Mouse (Mus musculus): ENCODE results near the gene Letmd1. TPM values are rescaled to one million over a fixed set of nuclear protein-coding genes. Genes with fewer than 3 reads are reported as not detected.

The Letmd1 gene
- polyA plus RNA-seq, 1 experiment from 2014 or later, result 34.1 TPM

DNA sequence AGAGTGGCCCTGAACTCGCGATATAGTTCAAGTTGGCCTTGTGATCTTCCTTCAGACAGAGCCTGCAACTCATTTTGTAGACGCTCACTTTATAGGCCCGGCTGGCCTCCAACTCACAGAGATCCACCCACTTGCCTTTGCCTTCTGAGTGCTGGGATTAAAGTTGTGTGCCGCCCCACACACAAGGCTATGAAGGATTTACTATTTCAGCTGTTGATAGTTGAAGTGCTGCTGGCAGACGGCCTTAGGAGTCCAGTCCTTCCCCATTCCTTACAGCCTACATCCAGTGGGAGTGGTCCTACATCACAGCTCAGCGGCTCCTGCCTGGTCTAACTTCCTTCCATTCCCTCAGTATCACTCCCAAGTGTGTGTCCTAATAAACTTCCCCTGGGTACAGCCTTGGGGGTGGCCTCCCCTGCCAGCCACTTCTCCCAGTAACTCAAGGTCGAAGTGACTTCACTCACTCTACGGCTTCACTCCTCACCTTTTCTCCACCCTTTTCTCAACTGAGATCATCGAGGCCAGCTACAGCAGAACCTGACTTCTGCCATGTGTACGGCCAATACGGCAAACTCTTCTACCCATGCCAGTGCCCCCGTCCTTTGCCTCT lies 40.4 kb upstream of the Letmd1 start:
- H3K27me3 ChIP-seq, result peaks cover 17% of the 10 kb centered on the region
- H3K4me2 ChIP-seq (replicated peaks), result no peak overlapping the region
- H3K9ac ChIP-seq, result no peak overlapping the region
- 54% methylated on average over 13 of the region's 13 CpGs for WGBS
- H3K9me3 ChIP-seq, result no peaks in the 10 kb centered on the region
- H3K36me3 ChIP-seq, result no peaks in the 10 kb centered on the region
- H3K27ac ChIP-seq, result peak overlapping the region; percentile 10; the same call in 1 of the 2 replicates
- peaks cover 22% of the 10 kb centered on the region for H3K4me1 ChIP-seq
- no peak overlapping the region for H3K4me3 ChIP-seq
- ATAC-seq (ENCODE audit: low FRiP score, low read depth), result no peak

- no peak overlapping the region for H3K4me2 ChIP-seq (replicated peaks)
- no peak overlapping the region for H3K4me3 ChIP-seq
- 77% methylated on average over 11 of the region's 11 CpGs for WGBS
- peaks cover 5% of the 10 kb centered on the region; the same call in 1 of the 2 replicates for H3K4me1 ChIP-seq
- peaks cover 5% of the 10 kb centered on the region; the same call in 1 of the 2 replicates for H3K27me3 ChIP-seq
- ATAC-seq (ENCODE audit: low FRiP score, low read depth), result no peak
- H3K27ac ChIP-seq, result no peak overlapping the region
- no peaks in the 10 kb centered on the region for H3K9me3 ChIP-seq
- no peaks in the 10 kb centered on the region for H3K36me3 ChIP-seq
- no peak overlapping the region for H3K9ac ChIP-seq
Measured at GRCm38 (mm10) chr15:100429959-100430565, 38.8 kb upstream of the Letmd1 start.

DNA sequence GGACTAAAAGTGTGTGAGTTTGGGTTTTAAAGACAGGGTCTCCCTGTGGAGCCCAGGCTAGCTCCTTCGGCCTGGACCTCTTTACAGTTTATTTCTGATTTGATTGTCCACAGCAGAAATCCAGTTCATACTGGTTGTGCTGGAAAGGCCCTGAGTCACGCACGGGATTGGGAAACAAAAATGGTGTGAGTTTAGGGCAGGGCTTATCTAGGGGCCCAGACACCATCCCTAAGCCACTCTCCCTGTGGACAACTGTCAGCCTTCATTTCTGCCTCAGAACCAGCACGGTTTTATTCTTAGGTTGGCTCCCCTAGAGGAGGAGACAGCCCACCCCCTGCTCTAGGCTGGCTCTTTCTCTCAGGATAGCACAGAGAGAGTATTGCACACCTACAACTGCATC lies 35.6 kb upstream of the Letmd1 start:
- H3K4me2 ChIP-seq (replicated peaks), result no peak overlapping the region
- ATAC-seq (ENCODE audit: low FRiP score, low read depth), result no peak
- H3K9ac ChIP-seq, result no peak overlapping the region
- no peaks in the 10 kb centered on the region for H3K27me3 ChIP-seq
- no peaks in the 10 kb centered on the region for H3K36me3 ChIP-seq
- no peak overlapping the region for H3K4me3 ChIP-seq
- H3K4me1 ChIP-seq, result peaks cover 4% of the 10 kb centered on the region; the same call in 1 of the 2 replicates
- H3K9me3 ChIP-seq, result no peaks in the 10 kb centered on the region
- 67% methylated on average over 4 of the region's 4 CpGs for WGBS
- H3K27ac ChIP-seq, result no peak overlapping the region

DNA sequence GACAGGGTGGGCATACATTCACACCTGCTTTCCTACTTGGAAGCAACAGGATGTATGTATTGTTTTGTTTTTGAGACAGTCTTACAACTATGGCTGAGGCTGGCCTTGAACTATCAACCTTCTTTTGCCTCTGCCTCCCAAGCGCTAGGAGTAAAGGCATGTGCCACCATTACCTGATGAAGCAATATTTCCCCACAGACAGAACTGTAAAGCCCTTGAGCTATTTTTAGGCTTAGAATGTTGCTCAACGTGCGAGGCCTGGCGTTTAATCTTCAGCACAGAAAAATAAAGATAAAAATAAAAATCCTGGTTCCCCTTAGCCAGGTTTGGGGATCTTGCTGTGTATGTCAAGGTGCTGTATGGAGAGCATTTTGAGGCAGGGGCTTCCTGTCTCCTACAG lies 32.7 kb upstream of the Letmd1 start:
- H3K4me3 ChIP-seq, result no peak overlapping the region
- ATAC-seq (ENCODE audit: low FRiP score, low read depth), result no peak
- H3K36me3 ChIP-seq, result no peaks in the 10 kb centered on the region
- no peaks in the 10 kb centered on the region for H3K9me3 ChIP-seq
- WGBS, result 79% methylated on average over 4 of the region's 4 CpGs
- H3K27me3 ChIP-seq, result no peaks in the 10 kb centered on the region
- H3K9ac ChIP-seq, result no peak overlapping the region
- no peaks in the 10 kb centered on the region for H3K4me1 ChIP-seq
- H3K4me2 ChIP-seq (replicated peaks), result no peak overlapping the region
- no peak overlapping the region for H3K27ac ChIP-seq

DNA sequence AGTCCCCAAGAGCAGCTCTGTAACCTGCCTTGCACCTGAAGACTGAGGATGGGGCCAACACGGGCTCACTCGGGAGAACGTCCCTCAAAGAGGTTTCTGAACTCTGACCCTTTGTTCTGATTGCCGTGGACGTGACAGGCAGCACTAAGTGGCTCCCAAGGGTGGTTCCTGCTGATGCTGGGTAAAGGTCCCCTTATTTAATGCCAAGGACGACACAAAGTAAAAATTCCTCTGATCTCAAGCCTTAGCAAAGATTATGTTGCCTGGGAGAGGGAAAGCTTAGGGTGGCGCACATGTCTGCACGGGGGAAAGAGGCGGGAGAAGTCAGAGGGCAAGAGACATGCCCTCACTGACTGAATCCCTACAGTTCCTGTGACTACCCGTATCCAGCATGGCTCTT lies 32.3 kb upstream of the Letmd1 start:
- no peaks in the 10 kb centered on the region for H3K27me3 ChIP-seq
- H3K4me1 ChIP-seq, result no peaks in the 10 kb centered on the region
- H3K4me3 ChIP-seq, result no peak overlapping the region
- no peak overlapping the region for H3K4me2 ChIP-seq (replicated peaks)
- H3K9ac ChIP-seq, result no peak overlapping the region
- no peaks in the 10 kb centered on the region for H3K36me3 ChIP-seq
- H3K27ac ChIP-seq, result no peak overlapping the region
- ATAC-seq (ENCODE audit: low FRiP score, low read depth), result no peak
- H3K9me3 ChIP-seq, result no peaks in the 10 kb centered on the region
- WGBS, result 73% methylated on average over 10 of the region's 10 CpGs

- Histone ChIP-seq H3K36me3 (no peaks in the 10 kb centered on the region), H3K9ac (peak overlapping the region; percentile 65), H3K4me1 (peaks cover 8% of the 10 kb centered on the region; the same call in 1 of the 2 replicates), H3K9me3 (no peaks in the 10 kb centered on the region), H3K4me2 (replicated peaks) (peak overlapping the region; percentile 70), H3K27ac (peak overlapping the region; percentile 86), H3K27me3 (no peaks in the 10 kb centered on the region), H3K4me3 (peak overlapping the region; percentile 47)
- ATAC-seq (ENCODE audit: low FRiP score, low read depth), result peak; percentile 96
- WGBS, result 8% methylated on average over 20 of the region's 31 CpGs
Measured at GRCm38 (mm10) chr15:100443126-100443922, 25.5 kb upstream of the Letmd1 start.

GRCm38 (mm10) chr15:100446887-100447286 lies 21.9 kb upstream of the Letmd1 start:
- WGBS, result 69% methylated on average over 2 of the region's 2 CpGs

GRCm38 (mm10) chr15:100448572-100448971 lies 20.3 kb upstream of the Letmd1 start:
- ATAC-seq (ENCODE audit: low FRiP score, low read depth), result no peak
- Histone ChIP-seq H3K4me2 (replicated peaks) (no peak overlapping the region), H3K4me1 (peaks cover 15% of the 10 kb centered on the region), H3K27me3 (no peaks in the 10 kb centered on the region), H3K9ac (no peak overlapping the region), H3K4me3 (no peak overlapping the region), H3K9me3 (no peaks in the 10 kb centered on the region), H3K36me3 (no peaks in the 10 kb centered on the region), H3K27ac (no peak overlapping the region)
- 73% methylated on average over 4 of the region's 4 CpGs for WGBS

More at GRCm38 (mm10) chr15:100446887-100447286, 21.9 kb upstream of the Letmd1 start:
- H3K9ac ChIP-seq, result no peak overlapping the region
- no peaks in the 10 kb centered on the region for H3K9me3 ChIP-seq
- ATAC-seq (ENCODE audit: low FRiP score, low read depth), result no peak
- no peak overlapping the region for H3K4me2 ChIP-seq (replicated peaks)
- H3K4me1 ChIP-seq, result peaks cover 15% of the 10 kb centered on the region
- H3K27me3 ChIP-seq, result no peaks in the 10 kb centered on the region
- no peak overlapping the region for H3K27ac ChIP-seq
- no peak overlapping the region for H3K4me3 ChIP-seq
- no peaks in the 10 kb centered on the region for H3K36me3 ChIP-seq

GRCm38 (mm10) chr15:100449495-100449894 lies 19.3 kb upstream of the Letmd1 start:
- Histone ChIP-seq H3K36me3 (no peaks in the 10 kb centered on the region), H3K9ac (no peak overlapping the region), H3K4me3 (no peak overlapping the region), H3K4me2 (replicated peaks) (no peak overlapping the region), H3K27ac (no peak overlapping the region), H3K9me3 (no peaks in the 10 kb centered on the region), H3K4me1 (peaks cover 7% of the 10 kb centered on the region), H3K27me3 (no peaks in the 10 kb centered on the region)
- no peak for ATAC-seq (ENCODE audit: low FRiP score, low read depth)
- 88% methylated on average over 3 of the region's 3 CpGs for WGBS

DNA sequence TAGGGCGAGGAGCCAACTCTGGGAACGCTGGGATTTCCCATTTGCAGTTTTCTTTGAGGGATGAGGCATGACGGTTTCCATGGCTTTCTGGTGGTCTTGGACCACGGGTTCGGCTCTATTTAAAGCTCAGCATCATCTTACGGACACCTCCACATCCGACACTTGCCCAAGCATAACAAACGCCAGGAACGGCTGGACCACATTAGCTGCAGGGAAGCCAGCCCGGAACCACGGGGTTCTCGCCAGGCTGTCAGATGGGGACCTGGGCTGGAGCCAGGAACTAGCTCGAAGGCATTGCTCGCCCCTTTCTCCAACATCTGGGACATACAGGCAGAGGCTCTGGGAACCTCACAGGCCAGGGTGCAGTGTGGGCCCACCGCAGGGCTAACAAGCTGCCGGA lies 17.6 kb upstream of the Letmd1 start:
- 52% methylated on average over 16 of the region's 16 CpGs for WGBS
- Histone ChIP-seq H3K9me3 (no peaks in the 10 kb centered on the region), H3K36me3 (no peaks in the 10 kb centered on the region), H3K27ac (no peak overlapping the region), H3K27me3 (no peaks in the 10 kb centered on the region), H3K4me3 (no peak overlapping the region), H3K9ac (no peak overlapping the region), H3K4me1 (peaks cover 7% of the 10 kb centered on the region), H3K4me2 (replicated peaks) (no peak overlapping the region)
- ATAC-seq (ENCODE audit: low FRiP score, low read depth), result no peak

DNA sequence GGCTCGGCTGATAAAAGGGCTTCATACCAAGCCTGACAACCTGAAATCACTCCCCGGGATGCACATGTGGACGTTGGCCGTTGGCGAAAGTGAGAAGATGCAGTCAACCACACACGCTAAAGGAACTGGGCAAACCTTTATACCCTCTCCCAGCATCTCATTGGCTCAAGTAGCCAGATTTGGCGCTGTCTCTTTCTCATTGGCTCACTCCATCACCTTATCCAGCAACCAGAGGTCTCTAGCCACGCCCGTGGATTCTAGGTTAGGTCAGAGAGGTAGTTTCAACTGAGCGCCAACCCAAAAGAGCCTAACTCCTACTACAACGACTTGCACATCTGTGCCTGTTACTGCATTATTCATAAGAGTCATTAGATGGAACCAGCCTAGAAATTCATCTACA lies 16.3 kb upstream of the Letmd1 start:
- Histone ChIP-seq H3K4me1 (peaks cover 7% of the 10 kb centered on the region), H3K9ac (no peak overlapping the region), H3K4me2 (replicated peaks) (no peak overlapping the region), H3K27ac (no peak overlapping the region), H3K9me3 (no peaks in the 10 kb centered on the region), H3K4me3 (no peak overlapping the region), H3K27me3 (no peaks in the 10 kb centered on the region), H3K36me3 (no peaks in the 10 kb centered on the region)
- ATAC-seq (ENCODE audit: low FRiP score, low read depth), result no peak
- 82% methylated on average over 11 of the region's 11 CpGs for WGBS

DNA sequence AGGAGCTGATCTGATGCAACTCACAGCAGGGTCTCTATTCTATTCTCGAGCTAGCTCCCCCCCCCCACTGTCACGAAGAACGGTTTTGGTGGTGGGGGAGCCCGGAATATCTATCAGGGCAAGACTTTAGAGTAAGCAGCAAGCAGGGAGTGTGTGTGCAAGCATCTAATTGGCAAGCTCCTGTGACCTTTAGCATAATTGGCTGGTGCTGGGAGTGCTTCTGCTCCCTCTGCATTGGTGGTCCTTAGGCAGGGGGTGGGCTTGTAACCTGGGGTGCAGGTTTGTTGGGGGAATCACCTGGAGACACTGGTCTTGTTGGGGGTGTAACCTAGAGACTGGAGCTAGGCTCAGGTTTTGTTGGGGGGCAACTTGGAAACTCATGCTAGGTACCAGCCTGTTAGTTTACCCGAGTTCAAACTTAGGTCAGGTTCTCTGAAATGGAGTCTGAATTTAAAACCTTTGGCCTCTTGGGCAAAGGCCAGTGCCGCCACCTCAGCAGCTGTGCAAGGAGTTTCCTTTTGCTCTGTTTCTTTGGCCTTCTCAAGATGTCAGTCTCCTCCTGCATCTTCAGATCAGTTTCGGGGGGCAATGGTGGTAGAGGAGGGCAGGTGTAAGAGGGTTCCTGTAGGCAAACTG lies 12.3 kb upstream of the Letmd1 start:
- Histone ChIP-seq H3K9ac (no peak overlapping the region), H3K9me3 (no peaks in the 10 kb centered on the region), H3K27me3 (peaks cover 11% of the 10 kb centered on the region), H3K4me1 (peaks cover 3% of the 10 kb centered on the region; the same call in 1 of the 2 replicates), H3K4me2 (replicated peaks) (no peak overlapping the region), H3K27ac (no peak overlapping the region), H3K36me3 (no peaks in the 10 kb centered on the region), H3K4me3 (no peak overlapping the region)
- ATAC-seq (ENCODE audit: low FRiP score, low read depth), result no peak
- WGBS, result 63% methylated on average over 7 of the region's 7 CpGs
